Mouse (Mus musculus) stomach, embryonic 15.5 days (tissue): ENCODE data around the gene Ctrb1. TPM values are rescaled to one million over a fixed set of nuclear protein-coding genes. Genes with fewer than 3 reads are reported as not detected.

Experiments
- ATAC-seq: fragments of 200-750 bp; cut with Nextera tagmentation; 2 replicates; pipeline ENCODE4 v1.8.0; 2017; ENCODE audit warnings: low read depth, moderate number of reproducible peaks, moderate TSS enrichment; ENCODE audit not compliant: insufficient read depth, low FRiP score
- H3K27ac ChIP-seq: fragments of 300-500 bp; sonication (generic); 2 replicates; pipeline ENCODE4 v1.5.1; 2015; ENCODE audit warnings: mild to moderate bottlenecking, inconsistent platforms
- H3K27me3 ChIP-seq: fragments of 300-500 bp; sonication (generic); replicated peaks from 2 replicates; pipeline ENCODE4 v1.6.1; 2015; ENCODE audit warnings: inconsistent platforms
- H3K36me3 ChIP-seq: fragments of 300-500 bp; sonication (generic); 2 replicates; pipeline ENCODE4 v1.6.1; 2015; ENCODE audit warnings: inconsistent platforms
- H3K4me1 ChIP-seq: fragments of 300-500 bp; sonication (generic); 2 replicates; pipeline ENCODE4 v1.6.1; 2015; ENCODE audit warnings: inconsistent platforms
- H3K4me2 ChIP-seq: fragments of 300-500 bp; sonication (generic); 2 replicates; pipeline ENCODE4 v1.6.1; 2015; ENCODE audit warnings: mild to moderate bottlenecking, inconsistent platforms
- H3K4me3 ChIP-seq: fragments of 300-500 bp; sonication (generic); replicated peaks from 2 replicates; pipeline ENCODE4 v1.5.1; 2015; ENCODE audit warnings: inconsistent platforms
- H3K9ac ChIP-seq: fragments of 300-500 bp; sonication (generic); 2 replicates; pipeline ENCODE4 v1.6.1; 2015; ENCODE audit warnings: inconsistent platforms
- H3K9me3 ChIP-seq: fragments of 300-500 bp; sonication (generic); 2 replicates; pipeline ENCODE4 v1.6.1; 2016; ENCODE audit warnings: inconsistent platforms
- WGBS: fragments of 180-500 bp; shearing (Covaris S2); methylation state at CpG from one replicate; pipeline ENCODE4 v1.1.7; 2015; 5-methylcytosine and 5-hydroxymethylcytosine counted together
- polyA plus RNA-seq: library from polyadenylated mRNA; unstranded; fragments of >200 nt; fragmentation: Nextera tagmentation; extraction: Ambion mirVana; gene quantifications from 2 replicates; pipeline ENCODE4 v1.2.1, GENCODE M21; 2015

Ctrb1 gene
- polyA plus RNA-seq, 1 experiment from 2014 or later: 3,283 TPM

GRCm38 (mm10) chr8:111716603-111717487 lies 26.0 kb upstream of the Ctrb1 start:
- peak overlapping the region; percentile 91 for H3K27ac ChIP-seq
- no peaks in the 10 kb centered on the region for H3K27me3 ChIP-seq
- ATAC-seq: peak; percentile 70
- H3K9me3 ChIP-seq: no peaks in the 10 kb centered on the region
- WGBS: 50% methylated on average over 10 of the region's 10 CpGs
- H3K9ac ChIP-seq: 0 out of 2 replicates have a peak overlapping the region, but pooled peaks have one; percentile 0
- H3K4me1 ChIP-seq: peaks cover 32% of the 10 kb centered on the region
- no peak overlapping the region for H3K4me3 ChIP-seq
- peak overlapping the region; percentile 14 for H3K4me2 ChIP-seq
- H3K36me3 ChIP-seq: peaks cover 53% of the 10 kb centered on the region

GRCm38 (mm10) chr8:111715514-111715913 lies 24.7 kb upstream of the Ctrb1 start:
- no peak overlapping the region; the same call in 1 of the 2 replicates for H3K27ac ChIP-seq
- no peaks in the 10 kb centered on the region for H3K27me3 ChIP-seq
- no peak overlapping the region for H3K4me2 ChIP-seq
- peaks cover 60% of the 10 kb centered on the region for H3K36me3 ChIP-seq
- H3K4me1 ChIP-seq: peaks cover 32% of the 10 kb centered on the region
- WGBS: 84% methylated on average over 13 of the region's 13 CpGs
- ATAC-seq: no peak
- H3K9me3 ChIP-seq: no peaks in the 10 kb centered on the region
- H3K4me3 ChIP-seq: no peak overlapping the region
- no peak overlapping the region for H3K9ac ChIP-seq

GRCm38 (mm10) chr8:111714295-111714694 lies 23.5 kb upstream of the Ctrb1 start:
- Histone ChIP-seq H3K27me3 (no peaks in the 10 kb centered on the region), H3K4me2 (no peak overlapping the region), H3K4me3 (no peak overlapping the region), H3K9me3 (no peaks in the 10 kb centered on the region), H3K4me1 (peaks cover 32% of the 10 kb centered on the region), H3K27ac (no peak overlapping the region), H3K36me3 (peaks cover 58% of the 10 kb centered on the region), H3K9ac (no peak overlapping the region)
- WGBS: 92% methylated on average over 12 of the region's 12 CpGs
- ATAC-seq: no peak

GRCm38 (mm10) chr8:111713817-111714216 lies 23.0 kb upstream of the Ctrb1 start:
- peaks cover 32% of the 10 kb centered on the region for H3K4me1 ChIP-seq
- H3K4me2 ChIP-seq: no peak overlapping the region
- no peaks in the 10 kb centered on the region for H3K9me3 ChIP-seq
- ATAC-seq: no peak
- peaks cover 57% of the 10 kb centered on the region for H3K36me3 ChIP-seq
- 91% methylated on average over 25 of the region's 25 CpGs for WGBS
- no peaks in the 10 kb centered on the region for H3K27me3 ChIP-seq
- no peak overlapping the region for H3K9ac ChIP-seq
- no peak overlapping the region for H3K4me3 ChIP-seq
- H3K27ac ChIP-seq: no peak overlapping the region

- H3K9ac ChIP-seq: no peak overlapping the region
- H3K9me3 ChIP-seq: no peaks in the 10 kb centered on the region
- no peak for ATAC-seq
- 90% methylated on average over 11 of the region's 11 CpGs for WGBS
- no peak overlapping the region for H3K4me2 ChIP-seq
- no peak overlapping the region for H3K27ac ChIP-seq
- no peaks in the 10 kb centered on the region for H3K27me3 ChIP-seq
- H3K4me3 ChIP-seq: no peak overlapping the region
- H3K4me1 ChIP-seq: peaks cover 28% of the 10 kb centered on the region
- H3K36me3 ChIP-seq: peaks cover 57% of the 10 kb centered on the region
Observed at GRCm38 (mm10) chr8:111713291-111713690, 22.5 kb upstream of the Ctrb1 start.

GRCm38 (mm10) chr8:111712588-111712987 lies 21.8 kb upstream of the Ctrb1 start:
- no peak overlapping the region for H3K27ac ChIP-seq
- H3K36me3 ChIP-seq: peaks cover 57% of the 10 kb centered on the region
- H3K9ac ChIP-seq: no peak overlapping the region
- H3K4me2 ChIP-seq: no peak overlapping the region
- peaks cover 21% of the 10 kb centered on the region for H3K4me1 ChIP-seq
- WGBS: 72% methylated on average over 6 of the region's 6 CpGs
- no peak for ATAC-seq
- H3K4me3 ChIP-seq: no peak overlapping the region
- H3K9me3 ChIP-seq: no peaks in the 10 kb centered on the region
- H3K27me3 ChIP-seq: no peaks in the 10 kb centered on the region

GRCm38 (mm10) chr8:111712135-111712534 lies 21.3 kb upstream of the Ctrb1 start:
- Histone ChIP-seq H3K27ac (no peak overlapping the region), H3K4me3 (no peak overlapping the region), H3K27me3 (no peaks in the 10 kb centered on the region), H3K36me3 (peaks cover 57% of the 10 kb centered on the region), H3K4me2 (no peak overlapping the region), H3K9me3 (no peaks in the 10 kb centered on the region), H3K9ac (no peak overlapping the region), H3K4me1 (peaks cover 16% of the 10 kb centered on the region)
- no peak for ATAC-seq
- WGBS: 72% methylated on average over 9 of the region's 9 CpGs

GRCm38 (mm10) chr8:111710777-111711485 lies 20.1 kb upstream of the Ctrb1 start:
- Histone ChIP-seq H3K27me3 (no peaks in the 10 kb centered on the region), H3K4me2 (no peak overlapping the region), H3K4me1 (peaks cover 4% of the 10 kb centered on the region; the same call in 1 of the 2 replicates), H3K4me3 (no peak overlapping the region), H3K9ac (no peak overlapping the region), H3K36me3 (peaks cover 57% of the 10 kb centered on the region), H3K27ac (no peak overlapping the region), H3K9me3 (no peaks in the 10 kb centered on the region)
- 89% methylated on average over 20 of the region's 20 CpGs for WGBS
- no peak for ATAC-seq

- H3K27ac ChIP-seq: peak overlapping the region; percentile 72
- H3K9ac ChIP-seq: no peak overlapping the region
- ATAC-seq: peak; percentile 21; the same call in 1 of the 2 replicates
- H3K9me3 ChIP-seq: no peaks in the 10 kb centered on the region
- peaks cover 3% of the 10 kb centered on the region; the same call in 1 of the 2 replicates for H3K4me1 ChIP-seq
- H3K4me3 ChIP-seq: no peak overlapping the region
- no peaks in the 10 kb centered on the region for H3K27me3 ChIP-seq
- H3K36me3 ChIP-seq: peaks cover 43% of the 10 kb centered on the region
- H3K4me2 ChIP-seq: no peak overlapping the region
- WGBS: 67% methylated on average over 1 of the region's 1 CpGs
Observed at GRCm38 (mm10) chr8:111709223-111709622, 18.4 kb upstream of the Ctrb1 start.

- peak overlapping the region; percentile 72 for H3K27ac ChIP-seq
- H3K27me3 ChIP-seq: no peaks in the 10 kb centered on the region
- no peak; the same call in 1 of the 2 replicates for ATAC-seq
- H3K9me3 ChIP-seq: no peaks in the 10 kb centered on the region
- 72% methylated on average over 6 of the region's 6 CpGs for WGBS
- H3K4me2 ChIP-seq: no peak overlapping the region
- no peak overlapping the region for H3K4me3 ChIP-seq
- H3K9ac ChIP-seq: no peak overlapping the region
- peaks cover 33% of the 10 kb centered on the region for H3K36me3 ChIP-seq
- peaks cover 3% of the 10 kb centered on the region; the same call in 1 of the 2 replicates for H3K4me1 ChIP-seq
Observed at GRCm38 (mm10) chr8:111708265-111708664, 17.5 kb upstream of the Ctrb1 start.

GRCm38 (mm10) chr8:111705699-111706098 lies 14.9 kb upstream of the Ctrb1 start:
- WGBS: 55% methylated on average over 5 of the region's 5 CpGs
- ATAC-seq: no peak
- no peak overlapping the region for H3K9ac ChIP-seq
- peak overlapping the region; percentile 89 for H3K27ac ChIP-seq
- no peak overlapping the region for H3K4me2 ChIP-seq
- peaks cover 3% of the 10 kb centered on the region; the same call in 1 of the 2 replicates for H3K4me1 ChIP-seq
- no peaks in the 10 kb centered on the region for H3K9me3 ChIP-seq
- H3K27me3 ChIP-seq: no peaks in the 10 kb centered on the region
- H3K4me3 ChIP-seq: no peak overlapping the region
- H3K36me3 ChIP-seq: peaks cover 11% of the 10 kb centered on the region

GRCm38 (mm10) chr8:111705222-111705621 lies 14.4 kb upstream of the Ctrb1 start:
- 36% methylated on average over 3 of the region's 3 CpGs for WGBS
- peak; percentile 87 for ATAC-seq
- H3K27me3 ChIP-seq: no peaks in the 10 kb centered on the region
- peaks cover 6% of the 10 kb centered on the region; the same call in 1 of the 2 replicates for H3K36me3 ChIP-seq
- no peaks in the 10 kb centered on the region for H3K9me3 ChIP-seq
- no peak overlapping the region for H3K4me3 ChIP-seq
- peak overlapping the region; percentile 89 for H3K27ac ChIP-seq
- H3K9ac ChIP-seq: no peak overlapping the region
- no peak overlapping the region for H3K4me2 ChIP-seq
- peaks cover 3% of the 10 kb centered on the region; the same call in 1 of the 2 replicates for H3K4me1 ChIP-seq
